Mouse (Mus musculus) hindbrain, embryonic 10.5 days (tissue): ENCODE measurements around the gene Siah1a. TPM values are rescaled to one million over a fixed set of nuclear protein-coding genes. Genes with fewer than 3 reads are reported as not detected.

Experiments
- polyA plus RNA-seq: library from polyadenylated mRNA; unstranded; fragments of >200 nt; fragmentation: Nextera tagmentation; extraction: Ambion mirVana; gene quantifications from 2 replicates; pipeline ENCODE4 v1.2.1, GENCODE M21; 2016

Gene Siah1a
- polyA plus RNA-seq, 1 experiment from 2014 or later: 57.1 TPM

Other genes starting within 250 kb of the Siah1a start
- gene Abcc12, start 165.2 kb downstream of the Siah1a start, polyA plus RNA-seq: 0.05 and 0.10 TPM in 2 replicates
- gene Lonp2, start 121.9 kb downstream of the Siah1a start, polyA plus RNA-seq: 57.6 and 69.3 TPM in 2 replicates
- 5.4 and 6.0 TPM in 2 replicates for gene Gm10638, start 235 bp downstream of the Siah1a start, polyA plus RNA-seq
- gene N4bp1, start 139.3 kb upstream of the Siah1a start, polyA plus RNA-seq: 9.2 and 9.6 TPM in 2 replicates